Mouse (Mus musculus) spleen, adult 2 months (tissue): ENCODE measurements around the gene Vti1a.

ENCODE experiments used
- CTCF ChIP-seq: fragments of 200-500 bp; IDR thresholded peaks from 2 replicates; pipeline ENCODE4 v1.5.1; 2011; ENCODE audit warnings: mild to moderate bottlenecking, inconsistent platforms; ENCODE audit not compliant: insufficient read depth, insufficient read length, insufficient replicate concordance; ENCODE audit errors: extremely low read depth
- POLR2A ChIP-seq: fragments of 200-500 bp; IDR thresholded peaks from 2 replicates; pipeline ENCODE4 v1.6.1; 2011; ENCODE audit warnings: low read depth, low read length, inconsistent platforms

GRCm38 (mm10) chr19:55596804-55597203 lies 280.7 kb downstream of the Vti1a start:
- TF ChIP-seq CTCF (no peak), POLR2A (no peak)
